In the genomic region with DNA sequence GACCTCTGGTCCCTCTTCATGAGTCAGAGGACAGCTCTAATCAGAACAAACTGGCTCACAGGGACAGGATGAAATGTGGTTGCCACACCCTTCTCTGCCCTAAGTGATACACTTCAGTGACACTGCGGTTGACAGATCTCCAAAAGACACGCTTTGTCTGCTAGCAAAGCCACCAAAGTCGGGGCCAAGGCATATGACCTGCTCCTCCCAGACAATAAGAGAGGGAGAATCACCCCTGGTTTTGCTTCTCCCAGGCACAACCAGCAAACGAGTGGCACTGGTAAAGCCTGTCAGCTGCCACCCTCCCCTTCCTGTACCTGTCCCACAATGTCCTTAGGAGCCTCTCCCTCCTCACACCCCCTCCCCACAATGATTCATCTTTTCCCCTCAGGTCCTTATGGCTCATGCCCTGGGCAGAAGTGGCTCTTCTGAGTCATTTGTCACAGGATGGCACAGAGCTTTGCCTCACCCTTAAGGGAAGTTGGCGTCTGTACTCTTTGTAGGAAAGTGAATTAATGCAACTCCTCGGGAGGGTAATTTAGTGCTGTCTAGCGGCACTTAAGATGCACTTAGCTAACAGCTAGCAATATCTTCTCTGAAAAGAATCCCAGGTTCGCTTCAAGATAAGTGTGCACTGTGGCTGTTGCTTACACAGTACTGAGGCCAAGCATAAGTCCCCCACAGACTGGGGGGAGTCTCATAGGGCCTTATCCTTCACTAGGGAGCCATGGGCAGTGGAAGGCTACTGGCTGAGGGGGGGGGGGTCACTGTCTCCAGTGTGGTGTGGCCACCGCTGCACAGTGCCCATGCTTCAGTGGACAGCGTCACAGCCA, we compare ENCODE assay signal across 12 mouse cellular contexts. TPM values are rescaled to one million over a fixed set of nuclear protein-coding genes. Genes with fewer than 3 reads are reported as not detected.
DNase-seq lines count a peak whose midpoint lies in the region; ATAC-seq and TF ChIP-seq lines count a peak whose summit lies in the region.
"Had no signal": no experiment of that assay in that cellular context is flagged by ENCODE, and none has a peak within 500 bp of the region (broad histone marks: within the 10 kb centered on the region; RNA-seq: fewer than 3 reads in every experiment).

No protein-coding gene starts in this region.

- 81% methylated on average over 10 of the region's 10 CpGs for WGBS in forebrain, embryonic 14.5 days
- WGBS in forebrain, embryonic 13.5 days: 73% methylated on average over 10 of the region's 10 CpGs
- WGBS in liver, embryonic 12.5 days (ENCODE audit: insufficient replicate concordance): 21% methylated on average over 10 of the region's 10 CpGs
- WGBS in midbrain, postnatal 0 days: 70% methylated on average over 10 of the region's 10 CpGs
- WGBS in hindbrain, embryonic 14.5 days: 68% methylated on average over 10 of the region's 10 CpGs

- no peak overlapping the region for H3K27ac ChIP-seq in forebrain, embryonic 14.5 days (ENCODE audit: low read depth, low read length)
- no peak overlapping the region for H3K27ac ChIP-seq in forebrain, embryonic 13.5 days
- H3K27ac ChIP-seq in liver, embryonic 12.5 days: peak overlapping the region; percentile 83
- no peak overlapping the region for H3K27ac ChIP-seq in midbrain, postnatal 0 days (ENCODE audit: low read depth, low read length)
- no peak overlapping the region for H3K27ac ChIP-seq in hindbrain, embryonic 14.5 days

- no peaks in the 10 kb centered on the region for H3K9me3 ChIP-seq in forebrain, embryonic 14.5 days (replicated peaks; ENCODE audit: control insufficient read depth, low read length)
- no peaks in the 10 kb centered on the region for H3K9me3 ChIP-seq in forebrain, embryonic 13.5 days (replicated peaks)
- no peaks in the 10 kb centered on the region for H3K9me3 ChIP-seq in liver, embryonic 12.5 days (replicated peaks)
- H3K9me3 ChIP-seq in midbrain, postnatal 0 days (ENCODE audit: low read length): no peaks in the 10 kb centered on the region
- no peaks in the 10 kb centered on the region for H3K9me3 ChIP-seq in hindbrain, embryonic 14.5 days (ENCODE audit: control insufficient read depth, low read length)

- no peaks in the 10 kb centered on the region for H3K36me3 ChIP-seq in forebrain, embryonic 14.5 days (ENCODE audit: control insufficient read depth, insufficient read depth, low read length)
- no peaks in the 10 kb centered on the region for H3K36me3 ChIP-seq in forebrain, embryonic 13.5 days (ENCODE audit: poor library complexity, severe bottlenecking)
- H3K36me3 ChIP-seq in liver, embryonic 12.5 days: no peaks in the 10 kb centered on the region
- no peaks in the 10 kb centered on the region for H3K36me3 ChIP-seq in midbrain, postnatal 0 days (ENCODE audit: insufficient read depth, low read length)
- no peaks in the 10 kb centered on the region for H3K36me3 ChIP-seq in hindbrain, embryonic 14.5 days (replicated peaks; ENCODE audit: control insufficient read depth, insufficient read depth)

- in situ Hi-C loops in Patski (cut with MboI; ENCODE audit: low pct_unique_long_range_greater_than_20kb): no loop called here

- POLR2A ChIA-PET in Patski (lab: Charles Lee): no interaction called here

- no peak overlapping the region for H3K9ac ChIP-seq in forebrain, embryonic 14.5 days (ENCODE audit: low read length)
- no peak overlapping the region for H3K9ac ChIP-seq in forebrain, embryonic 13.5 days
- peak overlapping the region; percentile 23; the same call in 1 of the 2 replicates for H3K9ac ChIP-seq in liver, embryonic 12.5 days
- H3K9ac ChIP-seq in midbrain, postnatal 0 days (replicated peaks; ENCODE audit: low read length, poor library complexity, severe bottlenecking): no peak overlapping the region
- H3K9ac ChIP-seq in hindbrain, embryonic 14.5 days: no peak overlapping the region
- H3K9ac ChIP-seq: lung, embryonic 14.5 days had no signal

- no peak overlapping the region for H3K4me3 ChIP-seq in forebrain, embryonic 14.5 days (ENCODE audit: low read depth, low read length)
- no peak overlapping the region for H3K4me3 ChIP-seq in forebrain, embryonic 13.5 days
- H3K4me3 ChIP-seq in liver, embryonic 12.5 days: no peak overlapping the region
- no peak overlapping the region for H3K4me3 ChIP-seq in midbrain, postnatal 0 days (ENCODE audit: low read depth, low read length)
- no peak overlapping the region for H3K4me3 ChIP-seq in hindbrain, embryonic 14.5 days (replicated peaks; ENCODE audit: low read length)

- CTCF ChIA-PET in Patski (lab: Charles Lee): no interaction called here

- H3K4me1 ChIP-seq in forebrain, embryonic 14.5 days (ENCODE audit: control insufficient read depth, insufficient read depth, low read length): no peaks in the 10 kb centered on the region
- H3K4me1 ChIP-seq in forebrain, embryonic 13.5 days: no peaks in the 10 kb centered on the region
- H3K4me1 ChIP-seq in liver, embryonic 12.5 days: peaks cover 52% of the 10 kb centered on the region
- H3K4me1 ChIP-seq in midbrain, postnatal 0 days (ENCODE audit: insufficient read depth, low read length): no peaks in the 10 kb centered on the region
- H3K4me1 ChIP-seq in hindbrain, embryonic 14.5 days (replicated peaks; ENCODE audit: control insufficient read depth, insufficient read depth, low read length): no peaks in the 10 kb centered on the region

- DNase-seq in forebrain, embryonic 14.5 days (ENCODE audit: low spot score): peak; percentile 20
- DNase-seq in Patski (ENCODE audit: low read depth, low spot score): no peak
- DNase-seq in spleen, adult 12 weeks (ENCODE audit: low spot score): peak; percentile 23
- no peak for DNase-seq in cerebellum, adult 9-11 months
- no peak for DNase-seq in midbrain, postnatal 0 days (ENCODE audit: low spot score)
- DNase-seq in hindbrain, embryonic 14.5 days (ENCODE audit: low spot score): no peak
- DNase-seq: cerebellum, postnatal 10 days; heart, adult 11 months; lung, embryonic 14.5 days had no signal

- ATAC-seq in forebrain, embryonic 14.5 days: no peak
- no peak for ATAC-seq in forebrain, embryonic 13.5 days
- peak; percentile 9 for ATAC-seq in Patski
- peak; percentile 89 for ATAC-seq in liver, embryonic 12.5 days
- ATAC-seq in midbrain, postnatal 0 days (ENCODE audit: low FRiP score): no peak
- no peak for ATAC-seq in hindbrain, embryonic 14.5 days (ENCODE audit: low FRiP score)
- ATAC-seq: inflammation-experienced regulatory T-cells, adult 6 months had no signal

- no peaks in the 10 kb centered on the region for H3K27me3 ChIP-seq in forebrain, embryonic 14.5 days (replicated peaks; ENCODE audit: control insufficient read depth, insufficient read depth, low read length)
- no peaks in the 10 kb centered on the region for H3K27me3 ChIP-seq in forebrain, embryonic 13.5 days
- H3K27me3 ChIP-seq in Patski: peaks cover 2% of the 10 kb centered on the region
- peaks cover 13% of the 10 kb centered on the region; the same call in 1 of the 2 replicates for H3K27me3 ChIP-seq in liver, embryonic 12.5 days (replicated peaks)
- no peaks in the 10 kb centered on the region for H3K27me3 ChIP-seq in midbrain, postnatal 0 days (ENCODE audit: insufficient read depth, low read length)
- H3K27me3 ChIP-seq in hindbrain, embryonic 14.5 days (ENCODE audit: control insufficient read depth, insufficient read depth, low read length): no peaks in the 10 kb centered on the region

- no peak overlapping the region for H3K4me2 ChIP-seq in forebrain, embryonic 14.5 days (ENCODE audit: low read length)
- no peak overlapping the region for H3K4me2 ChIP-seq in forebrain, embryonic 13.5 days
- peak overlapping the region; percentile 49 for H3K4me2 ChIP-seq in liver, embryonic 12.5 days
- no peak overlapping the region for H3K4me2 ChIP-seq in midbrain, postnatal 0 days (ENCODE audit: low read depth, low read length, poor library complexity, severe bottlenecking)
- no peak overlapping the region for H3K4me2 ChIP-seq in hindbrain, embryonic 14.5 days (replicated peaks)
- H3K4me2 ChIP-seq: lung, embryonic 14.5 days had no signal

- no peak for TF ChIP-seq CTCF in Patski (IDR thresholded peaks at IDR 0.05)
- no peak for TF ChIP-seq CTCF in midbrain, postnatal 0 days (IDR thresholded peaks at IDR 0.05)

RNA-seq across cellular contexts. Expression of gene Pkd1l2, which starts 7.7 kb away (rescaled TPM):
- not detected in 2 replicates for polyA plus RNA-seq in forebrain, embryonic 14.5 days (2014; fragmentation: Nextera tagmentation; extraction: Ambion mirVana)
- polyA plus RNA-seq in forebrain, embryonic 13.5 days (2015; fragmentation: Nextera tagmentation; extraction: Ambion mirVana): 0.04 TPM in 1 of 2 replicates, not detected in the other
- polyA plus RNA-seq in Patski (2021): not detected
- 0.01 and 0.02 TPM in 2 replicates for polyA plus RNA-seq in liver, embryonic 12.5 days (2016; fragmentation: Nextera tagmentation; extraction: Ambion mirVana)
- under 0.01 and 0.42 TPM in 2 replicates for total RNA-seq in midbrain, postnatal 0 days (2014; rRNA removed)
- 0.16 and 0.17 TPM in 2 replicates for polyA plus RNA-seq in midbrain, postnatal 0 days (2015; fragmentation: Nextera tagmentation; extraction: Ambion mirVana)
- polyA plus RNA-seq in hindbrain, embryonic 14.5 days (2014; fragmentation: Nextera tagmentation; extraction: Ambion mirVana): 0.05 and 0.12 TPM in 2 replicates
- polyA plus RNA-seq: lung, embryonic 14.5 days had no signal

RNA-seq across cellular contexts. Expression of gene Bco1, which starts 21.1 kb away (rescaled TPM):
- polyA plus RNA-seq in forebrain, embryonic 14.5 days (2014; fragmentation: Nextera tagmentation; extraction: Ambion mirVana): 0.12 TPM in 1 of 2 replicates, not detected in the other
- not detected in 2 replicates for polyA plus RNA-seq in forebrain, embryonic 13.5 days (2015; fragmentation: Nextera tagmentation; extraction: Ambion mirVana)
- not detected for polyA plus RNA-seq in Patski (2021)
- 10.3 and 10.8 TPM in 2 replicates for polyA plus RNA-seq in liver, embryonic 12.5 days (2016; fragmentation: Nextera tagmentation; extraction: Ambion mirVana)
- 0.14 and 0.27 TPM in 2 replicates for total RNA-seq in midbrain, postnatal 0 days (2014; rRNA removed)
- polyA plus RNA-seq in midbrain, postnatal 0 days (2015; fragmentation: Nextera tagmentation; extraction: Ambion mirVana): 0.32 and 0.52 TPM in 2 replicates
- polyA plus RNA-seq in hindbrain, embryonic 14.5 days (2014; fragmentation: Nextera tagmentation; extraction: Ambion mirVana): 0.17 and 0.25 TPM in 2 replicates
- polyA plus RNA-seq: inflammation-experienced regulatory T-cells, adult 6 months had no signal

Comparison
In these comparisons a context has a peak if more than half of its experiments do, and no peak if none do; other contexts are left out.
1. ATAC-seq: peak in Patski (single experiment) and liver, embryonic 12.5 days (single experiment); none in forebrain, embryonic 14.5 days (single experiment), forebrain, embryonic 13.5 days (single experiment), midbrain, postnatal 0 days (single experiment) and hindbrain, embryonic 14.5 days (single experiment).
2. DNase-seq: peak in forebrain, embryonic 14.5 days (single experiment) and spleen, adult 12 weeks (single experiment); none in Patski (single experiment), cerebellum, adult 9-11 months (single experiment), midbrain, postnatal 0 days (single experiment) and hindbrain, embryonic 14.5 days (single experiment).